In the genomic region with DNA sequence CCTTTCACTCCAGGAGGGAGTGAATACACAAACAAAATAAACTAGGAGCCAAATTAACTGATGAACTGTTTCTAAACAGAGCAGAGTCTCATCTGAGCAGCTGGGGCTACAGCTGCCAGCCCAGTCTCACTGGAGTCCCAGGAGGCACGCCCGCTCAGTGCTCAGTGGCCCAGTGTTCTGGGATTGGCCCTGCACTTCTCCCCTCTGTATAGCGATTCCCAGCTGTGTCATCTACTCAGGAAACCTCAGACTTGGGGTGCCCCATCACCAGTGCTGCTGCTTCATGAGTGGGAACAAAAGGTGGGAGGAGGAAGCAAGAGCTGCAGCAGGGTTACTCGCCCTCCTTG, we compare ENCODE assay signal across 9 mouse cellular contexts. TPM values are rescaled to one million over a fixed set of nuclear protein-coding genes. Genes with fewer than 3 reads are reported as not detected.
DNase-seq lines count a peak whose midpoint lies in the region; ATAC-seq and TF ChIP-seq lines count a peak whose summit lies in the region.
"Had no signal": no experiment of that assay in that cellular context is flagged by ENCODE, and none has a peak within 500 bp of the region (broad histone marks: within the 10 kb centered on the region; RNA-seq: fewer than 3 reads in every experiment).

No protein-coding gene starts in this region.

- ATAC-seq in kidney, embryonic 14.5 days (ENCODE audit: low FRiP score, low TSS enrichment) = peak; percentile 48; the same call in 1 of the 2 replicates
- ATAC-seq in embryonic facial prominence, embryonic 13.5 days (ENCODE audit: insufficient number of reproducible peaks, insufficient read depth, low FRiP score, low TSS enrichment, low read depth) = no peak
- 0 out of 2 replicates have a peak, but pooled peaks have one; percentile 33 for ATAC-seq in hindbrain, embryonic 12.5 days (ENCODE audit: low FRiP score)
- no peak for ATAC-seq in midbrain, postnatal 0 days (ENCODE audit: low FRiP score)

- 77% methylated on average over 4 of the region's 4 CpGs for WGBS in kidney, embryonic 14.5 days
- WGBS in embryonic facial prominence, embryonic 13.5 days = 81% methylated on average over 4 of the region's 4 CpGs
- WGBS in hindbrain, embryonic 12.5 days = 77% methylated on average over 4 of the region's 4 CpGs
- WGBS in midbrain, postnatal 0 days = 81% methylated on average over 4 of the region's 4 CpGs

- H3K4me3 ChIP-seq in kidney, embryonic 14.5 days (ENCODE audit: low read length) = no peak overlapping the region
- no peak overlapping the region for H3K4me3 ChIP-seq in embryonic facial prominence, embryonic 13.5 days
- H3K4me3 ChIP-seq in hindbrain, embryonic 12.5 days = no peak overlapping the region
- no peak overlapping the region for H3K4me3 ChIP-seq in midbrain, postnatal 0 days (ENCODE audit: low read depth, low read length)
- H3K4me3 ChIP-seq: liver, embryonic 15.5 days had no signal

- no peak overlapping the region for H3K27ac ChIP-seq in kidney, embryonic 14.5 days (ENCODE audit: low read depth, low read length)
- peak overlapping the region; percentile 66; the same call in 1 of the 2 replicates for H3K27ac ChIP-seq in embryonic facial prominence, embryonic 13.5 days
- H3K27ac ChIP-seq in hindbrain, embryonic 12.5 days = peak overlapping the region; percentile 45
- H3K27ac ChIP-seq in midbrain, postnatal 0 days (ENCODE audit: low read depth, low read length) = no peak overlapping the region
- H3K27ac ChIP-seq: liver, embryonic 15.5 days had no signal

- no peak overlapping the region for H3K9ac ChIP-seq in kidney, embryonic 14.5 days (ENCODE audit: low read depth, low read length)
- peak overlapping the region; percentile 37; the same call in 1 of the 2 replicates for H3K9ac ChIP-seq in embryonic facial prominence, embryonic 13.5 days
- peak overlapping the region; percentile 10; the same call in 1 of the 2 replicates for H3K9ac ChIP-seq in hindbrain, embryonic 12.5 days
- H3K9ac ChIP-seq in midbrain, postnatal 0 days (replicated peaks; ENCODE audit: low read length, poor library complexity, severe bottlenecking) = no peak overlapping the region
- H3K9ac ChIP-seq: liver, embryonic 15.5 days had no signal

- H3K4me1 ChIP-seq in kidney, embryonic 14.5 days (ENCODE audit: control insufficient read depth, insufficient read depth, low read length) = no peaks in the 10 kb centered on the region; the same call in 1 of the 2 replicates
- H3K4me1 ChIP-seq in embryonic facial prominence, embryonic 13.5 days = peaks cover 37% of the 10 kb centered on the region
- H3K4me1 ChIP-seq in hindbrain, embryonic 12.5 days = peaks cover 21% of the 10 kb centered on the region
- H3K4me1 ChIP-seq in midbrain, postnatal 0 days (ENCODE audit: insufficient read depth, low read length) = no peaks in the 10 kb centered on the region
- H3K4me1 ChIP-seq: liver, embryonic 15.5 days had no signal

- TF ChIP-seq CTCF in midbrain, postnatal 0 days (IDR thresholded peaks at IDR 0.05) = no peak

- H3K9me3 ChIP-seq in kidney, embryonic 14.5 days (ENCODE audit: control insufficient read depth, low read length) = no peaks in the 10 kb centered on the region
- no peaks in the 10 kb centered on the region for H3K9me3 ChIP-seq in embryonic facial prominence, embryonic 13.5 days
- no peaks in the 10 kb centered on the region for H3K9me3 ChIP-seq in hindbrain, embryonic 12.5 days (replicated peaks)
- H3K9me3 ChIP-seq in midbrain, postnatal 0 days (ENCODE audit: low read length) = no peaks in the 10 kb centered on the region
- H3K9me3 ChIP-seq: liver, embryonic 15.5 days had no signal

- DNase-seq in kidney, adult 8-10 months = no peak
- peak; percentile 32 for DNase-seq in midbrain, postnatal 0 days (ENCODE audit: low spot score)
- no peak for DNase-seq in ovary, postnatal 10 days (ENCODE audit: low spot score)
- no peak for DNase-seq in thymus, postnatal 10 days (ENCODE audit: low spot score in 2 of 2)

- H3K27me3 ChIP-seq in kidney, embryonic 14.5 days (ENCODE audit: control insufficient read depth, insufficient read depth, low read length) = no peaks in the 10 kb centered on the region
- H3K27me3 ChIP-seq in embryonic facial prominence, embryonic 13.5 days = no peaks in the 10 kb centered on the region
- H3K27me3 ChIP-seq in hindbrain, embryonic 12.5 days = no peaks in the 10 kb centered on the region
- no peaks in the 10 kb centered on the region for H3K27me3 ChIP-seq in midbrain, postnatal 0 days (ENCODE audit: insufficient read depth, low read length)
- H3K27me3 ChIP-seq: liver, embryonic 15.5 days had no signal

- H3K4me2 ChIP-seq in kidney, embryonic 14.5 days (replicated peaks; ENCODE audit: low read depth, low read length) = no peak overlapping the region
- no peak overlapping the region for H3K4me2 ChIP-seq in embryonic facial prominence, embryonic 13.5 days
- H3K4me2 ChIP-seq in hindbrain, embryonic 12.5 days (replicated peaks) = no peak overlapping the region
- no peak overlapping the region for H3K4me2 ChIP-seq in midbrain, postnatal 0 days (ENCODE audit: low read depth, low read length, poor library complexity, severe bottlenecking)
- H3K4me2 ChIP-seq: liver, embryonic 15.5 days had no signal

- H3K36me3 ChIP-seq in kidney, embryonic 14.5 days (ENCODE audit: control insufficient read depth, insufficient read depth, low read length) = peaks cover 28% of the 10 kb centered on the region
- H3K36me3 ChIP-seq in embryonic facial prominence, embryonic 13.5 days = peaks cover 50% of the 10 kb centered on the region
- peaks cover 31% of the 10 kb centered on the region for H3K36me3 ChIP-seq in hindbrain, embryonic 12.5 days
- H3K36me3 ChIP-seq in midbrain, postnatal 0 days (ENCODE audit: insufficient read depth, low read length) = peaks cover 23% of the 10 kb centered on the region

RNA-seq across cellular contexts. Expression of a gene that starts 10.4 kb away (rescaled TPM):
- 155 and 160 TPM in 2 replicates for polyA plus RNA-seq in kidney, embryonic 14.5 days (2014; fragmentation: Nextera tagmentation; extraction: Ambion mirVana)
- polyA plus RNA-seq in embryonic facial prominence, embryonic 13.5 days (2015; fragmentation: Nextera tagmentation; extraction: Ambion mirVana) = 126 and 138 TPM in 2 replicates
- polyA plus RNA-seq in hindbrain, embryonic 12.5 days (2016; fragmentation: Nextera tagmentation; extraction: Ambion mirVana) = 109 and 118 TPM in 2 replicates
- total RNA-seq in midbrain, postnatal 0 days (2014; rRNA removed) = 63.5 and 80.0 TPM in 2 replicates
- polyA plus RNA-seq in midbrain, postnatal 0 days (2015; fragmentation: Nextera tagmentation; extraction: Ambion mirVana) = 116 and 123 TPM in 2 replicates

RNA-seq across cellular contexts. Expression of a gene that starts 10.4 kb away (rescaled TPM):
- polyA plus RNA-seq in kidney, embryonic 14.5 days (2014; fragmentation: Nextera tagmentation; extraction: Ambion mirVana) = 25.2 and 29.3 TPM in 2 replicates
- polyA plus RNA-seq in embryonic facial prominence, embryonic 13.5 days (2015; fragmentation: Nextera tagmentation; extraction: Ambion mirVana) = 24.9 and 25.2 TPM in 2 replicates
- 15.4 and 18.0 TPM in 2 replicates for polyA plus RNA-seq in hindbrain, embryonic 12.5 days (2016; fragmentation: Nextera tagmentation; extraction: Ambion mirVana)
- total RNA-seq in midbrain, postnatal 0 days (2014; rRNA removed) = 13.6 and 15.3 TPM in 2 replicates
- polyA plus RNA-seq in midbrain, postnatal 0 days (2015; fragmentation: Nextera tagmentation; extraction: Ambion mirVana) = 23.6 and 26.0 TPM in 2 replicates

RNA-seq across cellular contexts. Expression of a gene that starts 36.4 kb away (rescaled TPM):
- polyA plus RNA-seq in kidney, embryonic 14.5 days (2014; fragmentation: Nextera tagmentation; extraction: Ambion mirVana) = 18.8 and 43.8 TPM in 2 replicates
- 27.3 and 33.8 TPM in 2 replicates for polyA plus RNA-seq in embryonic facial prominence, embryonic 13.5 days (2015; fragmentation: Nextera tagmentation; extraction: Ambion mirVana)
- 27.5 and 28.7 TPM in 2 replicates for polyA plus RNA-seq in hindbrain, embryonic 12.5 days (2016; fragmentation: Nextera tagmentation; extraction: Ambion mirVana)
- total RNA-seq in midbrain, postnatal 0 days (2014; rRNA removed) = 10.1 and 14.1 TPM in 2 replicates
- polyA plus RNA-seq in midbrain, postnatal 0 days (2015; fragmentation: Nextera tagmentation; extraction: Ambion mirVana) = 6.9 and 7.4 TPM in 2 replicates

RNA-seq across cellular contexts. Expression of a gene that starts 36.5 kb away (rescaled TPM):
- 1.2 and 1.6 TPM in 2 replicates for polyA plus RNA-seq in kidney, embryonic 14.5 days (2014; fragmentation: Nextera tagmentation; extraction: Ambion mirVana)
- 0.65 TPM in 1 of 2 replicates, not detected in the other for polyA plus RNA-seq in embryonic facial prominence, embryonic 13.5 days (2015; fragmentation: Nextera tagmentation; extraction: Ambion mirVana)
- polyA plus RNA-seq in hindbrain, embryonic 12.5 days (2016; fragmentation: Nextera tagmentation; extraction: Ambion mirVana) = 0.54 TPM in 1 of 2 replicates, not detected in the other
- total RNA-seq in midbrain, postnatal 0 days (2014; rRNA removed) = not detected in 2 replicates
- 0.42 and 0.58 TPM in 2 replicates for polyA plus RNA-seq in midbrain, postnatal 0 days (2015; fragmentation: Nextera tagmentation; extraction: Ambion mirVana)
- total RNA-seq: neutrophil, adult 5-6 weeks had no signal

Comparison
In these comparisons a context has a peak if more than half of its experiments do, and no peak if none do; other contexts are left out.
1. ATAC-seq: peak in kidney, embryonic 14.5 days (single experiment) and hindbrain, embryonic 12.5 days (single experiment); none in embryonic facial prominence, embryonic 13.5 days (single experiment) and midbrain, postnatal 0 days (single experiment).
2. H3K27ac ChIP-seq: peak in embryonic facial prominence, embryonic 13.5 days (single experiment) and hindbrain, embryonic 12.5 days (single experiment); none in kidney, embryonic 14.5 days (single experiment) and midbrain, postnatal 0 days (single experiment).
3. H3K9ac ChIP-seq: peak in embryonic facial prominence, embryonic 13.5 days (single experiment) and hindbrain, embryonic 12.5 days (single experiment); none in kidney, embryonic 14.5 days (single experiment) and midbrain, postnatal 0 days (single experiment).